Mouse (Mus musculus) embryonic fibroblast, embryonic 13.5 days (primary cell): ENCODE measurements around the gene Mga.

ENCODE experiments used
- CTCF ChIP-seq: IDR thresholded peaks from 2 replicates; pipeline ENCODE4 v1.5.1; 2011; ENCODE audit warnings: mild to moderate bottlenecking, control low read depth, low read length, moderate library complexity, borderline replicate concordance; ENCODE audit not compliant: insufficient read depth
- POLR2A ChIP-seq: IDR thresholded peaks from 2 replicates; pipeline ENCODE4 v1.6.1; 2011; ENCODE audit warnings: low read depth, mild to moderate bottlenecking, control low read depth, low read length, moderate library complexity

GRCm38 (mm10) chr2:119853811-119854210 is 43.2 kb upstream of the Mga start:
- TF ChIP-seq CTCF, result no peak
- TF ChIP-seq POLR2A, result no peak
